ENCODE assay signal across 8 mouse cellular contexts in the genomic region with DNA sequence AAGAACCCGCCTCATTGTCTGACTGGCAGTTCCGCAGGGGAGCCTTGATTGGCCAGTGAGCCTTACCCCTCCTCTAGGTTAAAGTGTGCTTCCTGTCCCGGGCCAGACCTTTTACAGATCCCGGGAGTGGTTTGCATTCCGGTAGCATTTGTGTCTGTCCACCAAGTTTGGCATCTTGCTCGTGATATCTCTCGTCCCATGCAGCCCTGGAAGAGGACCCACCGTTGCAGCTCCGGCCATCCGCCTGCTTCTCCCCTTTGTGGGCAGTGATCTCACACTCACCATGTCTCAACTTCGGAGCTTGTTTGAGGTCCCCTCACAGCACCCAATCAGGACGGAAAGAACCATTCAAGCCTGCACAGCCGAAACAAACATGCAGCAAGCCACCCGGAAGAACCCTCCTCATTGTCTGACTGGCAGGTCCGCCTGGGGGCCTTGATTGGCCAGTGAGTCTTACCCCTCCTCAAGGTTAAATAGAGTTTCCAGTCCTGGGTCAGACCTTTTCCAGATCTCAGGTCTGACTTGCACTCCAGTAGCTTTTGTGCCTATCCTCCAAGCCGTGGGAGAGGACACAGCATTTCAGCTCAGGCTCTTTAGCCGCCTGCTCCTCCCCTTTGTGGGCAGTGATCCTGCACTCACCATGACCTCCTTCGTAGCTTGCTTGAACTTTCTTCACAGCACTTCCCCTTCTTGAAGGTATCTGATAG. TPM values are rescaled to one million over a fixed set of nuclear protein-coding genes. Genes with fewer than 3 reads are reported as not detected.
A peak's percentile ranks its signal among the peaks of the same experiment; 100 is the strongest.
DNase-seq lines count a peak whose midpoint lies in the region; ATAC-seq lines count a peak whose summit lies in the region.

A gene (minus strand): TSS at position 380 of the 707 bp plus-strand sequence.

- H3K9ac ChIP-seq in hindbrain, embryonic 15.5 days: peak within 1 kb of the TSS; percentile 71

- ATAC-seq in hindbrain, embryonic 15.5 days (ENCODE audit: low FRiP score, low read depth): peak; percentile 100

- H3K27me3 ChIP-seq in hindbrain, embryonic 15.5 days: no peaks in the 10 kb centered on the region

- DNase-seq in T-cell, adult 2 months (ENCODE audit: low spot score): peak; percentile 88
- DNase-seq in cerebellum, postnatal 36 days: peak; percentile 81 to 85
- peak; percentile 90 to 94 for DNase-seq in frontal cortex, postnatal 36 days (ENCODE audit: low spot score in 2 of 2)
- peak; percentile 88 for DNase-seq in left cerebral cortex, adult 11 months (ENCODE audit: low spot score)
- DNase-seq in lung, postnatal 4 days: peak; percentile 88 to 90
- DNase-seq in retina, postnatal 7 days (ENCODE audit: low read depth, low spot score): peak; percentile 53
- peak; percentile 69 for DNase-seq in urinary bladder, adult 2 months (ENCODE audit: low spot score)

- no peaks in the 10 kb centered on the region for H3K36me3 ChIP-seq in hindbrain, embryonic 15.5 days

- H3K9me3 ChIP-seq in hindbrain, embryonic 15.5 days: no peaks in the 10 kb centered on the region

- peak within 1 kb of the TSS; percentile 91 for H3K27ac ChIP-seq in hindbrain, embryonic 15.5 days (replicated peaks)

- H3K4me1 ChIP-seq in hindbrain, embryonic 15.5 days (replicated peaks): peaks cover 14% of the 10 kb centered on the region

- under 1% methylated on average over 18 of the region's 18 CpGs for whole genome bisulfite sequencing in hindbrain, embryonic 15.5 days

- H3K4me3 ChIP-seq in hindbrain, embryonic 15.5 days: peak within 1 kb of the TSS; percentile 80

- H3K4me2 ChIP-seq in hindbrain, embryonic 15.5 days: peak within 1 kb of the TSS; percentile 68

RNA-seq across cellular contexts. Expression of the gene that starts here (rescaled TPM):
- polyA plus RNA-seq in hindbrain, embryonic 15.5 days (2015; fragmentation: Nextera tagmentation; extraction: Ambion mirVana): 22.3 and 23.5 TPM in 2 replicates
- polyA plus RNA-seq in urinary bladder, adult 2 months (2012; rRNA removed): 16.8 and 21.9 TPM in 2 replicates

Comparison
In these comparisons a context has a peak if more than half of its experiments do, and no peak if none do; other contexts are left out.
1. Peak in every context shown above with its lines: DNase-seq, ATAC-seq, H3K4me3 ChIP-seq and H3K27ac ChIP-seq.